Mouse (Mus musculus): ENCODE measurements around the gene Cacna2d1. TPM values are rescaled to one million over a fixed set of nuclear protein-coding genes. Genes with fewer than 3 reads are reported as not detected.

Gene Cacna2d1
- polyA plus RNA-seq, 1 experiment from 2014 or later: 20.3 TPM

- 0 out of 2 replicates have a peak, but pooled peaks cover 5% of the 10 kb centered on the region for H3K36me3 ChIP-seq
- no peaks in the 10 kb centered on the region for H3K27me3 ChIP-seq
- no peak overlapping the region for H3K4me2 ChIP-seq
- no peak for ATAC-seq (ENCODE audit: insufficient number of reproducible peaks, low FRiP score, low TSS enrichment, low read depth)
- 55% methylated on average over 4 of the region's 4 CpGs for WGBS
- H3K9ac ChIP-seq: no peak overlapping the region
- H3K4me1 ChIP-seq: no peaks in the 10 kb centered on the region
- no peaks in the 10 kb centered on the region for H3K9me3 ChIP-seq
- H3K27ac ChIP-seq: no peak overlapping the region
- H3K4me3 ChIP-seq: no peak overlapping the region
Measured at GRCm38 (mm10) chr5:15942051-15942450, 7.6 kb downstream of the Cacna2d1 start.

GRCm38 (mm10) chr5:15948290-15949037 is 14.0 kb downstream of the Cacna2d1 start:
- Histone ChIP-seq H3K9ac (no peak overlapping the region), H3K27me3 (no peaks in the 10 kb centered on the region), H3K4me2 (no peak overlapping the region), H3K4me1 (no peaks in the 10 kb centered on the region), H3K4me3 (no peak overlapping the region), H3K27ac (no peak overlapping the region), H3K9me3 (no peaks in the 10 kb centered on the region), H3K36me3 (0 out of 2 replicates have a peak, but pooled peaks cover 3% of the 10 kb centered on the region)
- ATAC-seq (ENCODE audit: insufficient number of reproducible peaks, low FRiP score, low TSS enrichment, low read depth): no peak
- 95% methylated on average over 6 of the region's 6 CpGs for WGBS

GRCm38 (mm10) chr5:15959760-15960159 is 25.3 kb downstream of the Cacna2d1 start:
- Histone ChIP-seq H3K27ac (no peak overlapping the region), H3K4me2 (no peak overlapping the region), H3K4me1 (no peaks in the 10 kb centered on the region), H3K27me3 (no peaks in the 10 kb centered on the region), H3K9ac (no peak overlapping the region), H3K36me3 (no peaks in the 10 kb centered on the region), H3K9me3 (no peaks in the 10 kb centered on the region), H3K4me3 (no peak overlapping the region)
- 79% methylated on average over 1 of the region's 1 CpGs for whole genome bisulfite sequencing
- no peak for ATAC-seq (ENCODE audit: insufficient number of reproducible peaks, low FRiP score, low TSS enrichment, low read depth)

GRCm38 (mm10) chr5:15961866-15962265 is 27.4 kb downstream of the Cacna2d1 start:
- 52% methylated on average over 2 of the region's 2 CpGs for WGBS
- Histone ChIP-seq H3K9ac (no peak overlapping the region), H3K9me3 (no peaks in the 10 kb centered on the region), H3K4me3 (no peak overlapping the region), H3K4me1 (no peaks in the 10 kb centered on the region), H3K27ac (no peak overlapping the region), H3K4me2 (no peak overlapping the region), H3K27me3 (no peaks in the 10 kb centered on the region), H3K36me3 (no peaks in the 10 kb centered on the region)
- no peak for ATAC-seq (ENCODE audit: insufficient number of reproducible peaks, low FRiP score, low TSS enrichment, low read depth)

- Histone ChIP-seq H3K9ac (no peak overlapping the region), H3K4me3 (no peak overlapping the region), H3K36me3 (no peaks in the 10 kb centered on the region), H3K9me3 (no peaks in the 10 kb centered on the region), H3K4me2 (no peak overlapping the region), H3K27me3 (no peaks in the 10 kb centered on the region), H3K27ac (no peak overlapping the region), H3K4me1 (no peaks in the 10 kb centered on the region)
- no peak for ATAC-seq (ENCODE audit: insufficient number of reproducible peaks, low FRiP score, low TSS enrichment, low read depth)
Measured at GRCm38 (mm10) chr5:15966888-15967287, 32.4 kb downstream of the Cacna2d1 start.

- H3K4me3 ChIP-seq: no peak overlapping the region
- no peaks in the 10 kb centered on the region for H3K27me3 ChIP-seq
- WGBS: 71% methylated on average over 4 of the region's 4 CpGs
- no peaks in the 10 kb centered on the region for H3K9me3 ChIP-seq
- H3K36me3 ChIP-seq: no peaks in the 10 kb centered on the region
- H3K9ac ChIP-seq: no peak overlapping the region
- H3K27ac ChIP-seq: no peak overlapping the region
- H3K4me2 ChIP-seq: no peak overlapping the region
- no peaks in the 10 kb centered on the region for H3K4me1 ChIP-seq
- no peak for ATAC-seq (ENCODE audit: insufficient number of reproducible peaks, low FRiP score, low TSS enrichment, low read depth)
Measured at GRCm38 (mm10) chr5:15971821-15972220, 37.3 kb downstream of the Cacna2d1 start.

- Histone ChIP-seq H3K27ac (no peak overlapping the region), H3K4me3 (no peak overlapping the region), H3K4me1 (no peaks in the 10 kb centered on the region), H3K9me3 (no peaks in the 10 kb centered on the region), H3K9ac (no peak overlapping the region), H3K27me3 (no peaks in the 10 kb centered on the region), H3K4me2 (no peak overlapping the region), H3K36me3 (no peaks in the 10 kb centered on the region)
- no peak for ATAC-seq (ENCODE audit: insufficient number of reproducible peaks, low FRiP score, low TSS enrichment, low read depth)
- 83% methylated on average over 1 of the region's 1 CpGs for WGBS
Measured at GRCm38 (mm10) chr5:15972351-15972750, 37.9 kb downstream of the Cacna2d1 start.

GRCm38 (mm10) chr5:15974652-15975051 is 40.2 kb downstream of the Cacna2d1 start:
- ATAC-seq (ENCODE audit: insufficient number of reproducible peaks, low FRiP score, low TSS enrichment, low read depth): no peak
- H3K27me3 ChIP-seq: no peaks in the 10 kb centered on the region
- H3K9ac ChIP-seq: no peak overlapping the region
- no peak overlapping the region for H3K27ac ChIP-seq
- no peak overlapping the region for H3K4me3 ChIP-seq
- no peaks in the 10 kb centered on the region for H3K36me3 ChIP-seq
- H3K4me1 ChIP-seq: no peaks in the 10 kb centered on the region
- H3K9me3 ChIP-seq: no peaks in the 10 kb centered on the region
- H3K4me2 ChIP-seq: no peak overlapping the region

GRCm38 (mm10) chr5:15979225-15979624 is 44.7 kb downstream of the Cacna2d1 start:
- H3K4me2 ChIP-seq: no peak overlapping the region
- no peak overlapping the region for H3K27ac ChIP-seq
- no peaks in the 10 kb centered on the region for H3K9me3 ChIP-seq
- peaks cover 5% of the 10 kb centered on the region; the same call in 1 of the 2 replicates for H3K4me1 ChIP-seq
- WGBS: 74% methylated on average over 2 of the region's 2 CpGs
- H3K27me3 ChIP-seq: no peaks in the 10 kb centered on the region
- no peak for ATAC-seq (ENCODE audit: insufficient number of reproducible peaks, low FRiP score, low TSS enrichment, low read depth)
- no peak overlapping the region for H3K4me3 ChIP-seq
- no peaks in the 10 kb centered on the region for H3K36me3 ChIP-seq
- no peak overlapping the region for H3K9ac ChIP-seq

- no peak for ATAC-seq (ENCODE audit: insufficient number of reproducible peaks, low FRiP score, low TSS enrichment, low read depth)
- WGBS: 48% methylated on average over 4 of the region's 4 CpGs
- no peak overlapping the region for H3K4me2 ChIP-seq
- H3K27ac ChIP-seq: no peak overlapping the region
- no peak overlapping the region for H3K4me3 ChIP-seq
- H3K27me3 ChIP-seq: no peaks in the 10 kb centered on the region
- H3K36me3 ChIP-seq: no peaks in the 10 kb centered on the region
- H3K4me1 ChIP-seq: peaks cover 5% of the 10 kb centered on the region; the same call in 1 of the 2 replicates
- H3K9ac ChIP-seq: no peak overlapping the region
- no peaks in the 10 kb centered on the region for H3K9me3 ChIP-seq
Measured at GRCm38 (mm10) chr5:15982573-15982972, 48.1 kb downstream of the Cacna2d1 start.

- H3K4me2 ChIP-seq: no peak overlapping the region
- H3K9me3 ChIP-seq: no peaks in the 10 kb centered on the region
- ATAC-seq (ENCODE audit: insufficient number of reproducible peaks, low FRiP score, low TSS enrichment, low read depth): no peak
- no peak overlapping the region for H3K27ac ChIP-seq
- no peak overlapping the region for H3K9ac ChIP-seq
- peaks cover 5% of the 10 kb centered on the region; the same call in 1 of the 2 replicates for H3K4me1 ChIP-seq
- H3K27me3 ChIP-seq: no peaks in the 10 kb centered on the region
- WGBS: 24% methylated on average over 5 of the region's 5 CpGs
- H3K4me3 ChIP-seq: no peak overlapping the region
- H3K36me3 ChIP-seq: no peaks in the 10 kb centered on the region
Measured at GRCm38 (mm10) chr5:15983354-15983753, 48.9 kb downstream of the Cacna2d1 start.

- H3K4me1 ChIP-seq: peaks cover 5% of the 10 kb centered on the region; the same call in 1 of the 2 replicates
- WGBS: 84% methylated on average over 7 of the region's 7 CpGs
- no peaks in the 10 kb centered on the region for H3K9me3 ChIP-seq
- H3K9ac ChIP-seq: no peak overlapping the region
- no peak overlapping the region for H3K27ac ChIP-seq
- no peak for ATAC-seq (ENCODE audit: insufficient number of reproducible peaks, low FRiP score, low TSS enrichment, low read depth)
- H3K4me2 ChIP-seq: no peak overlapping the region
- H3K4me3 ChIP-seq: no peak overlapping the region
- H3K27me3 ChIP-seq: no peaks in the 10 kb centered on the region
- no peaks in the 10 kb centered on the region for H3K36me3 ChIP-seq
Measured at GRCm38 (mm10) chr5:15985228-15985858, 50.9 kb downstream of the Cacna2d1 start.
